Mouse (Mus musculus) liver, embryonic 14.5 days (tissue): ENCODE measurements at regions not wholly inside any gene's neighbourhood (a gene's known extent, or its start where the extent isn't known, plus 50 kb on each side); places are given as distances from the start of the nearest gene placed in this dataset.

Experiments used
- ATAC-seq: fragments of 200-750 bp; cut with Nextera tagmentation; 2 replicates; pipeline ENCODE4 v1.8.0; 2017; ENCODE audit warnings: moderate number of reproducible peaks, mild to moderate bottlenecking, moderate library complexity; ENCODE audit not compliant: insufficient read depth
- DNase-seq, 3 experiments: peaks; one replicate each; pipeline ENCODE4 v3.0.0-alpha.2; 2012 to 2013; ENCODE audit warnings: low read depth in 3 of 3, low spot score in 3 of 3
- H3K27ac ChIP-seq: fragments of 300-500 bp; sonication (generic); 2 replicates; pipeline ENCODE4 v1.5.1; 2014; ENCODE audit warnings: moderate library complexity, mild to moderate bottlenecking, control low read depth, inconsistent platforms
- H3K27me3 ChIP-seq: fragments of 300-500 bp; sonication (generic); 2 replicates; pipeline ENCODE4 v1.6.1; 2014; ENCODE audit warnings: mild to moderate bottlenecking, low read length, moderate library complexity; ENCODE audit not compliant: control insufficient read depth, insufficient read depth
- H3K36me3 ChIP-seq: fragments of 300-500 bp; sonication (generic); replicated peaks from 2 replicates; pipeline ENCODE4 v1.6.1; 2014; ENCODE audit warnings: low read depth; ENCODE audit not compliant: control insufficient read depth, insufficient read depth
- H3K4me1 ChIP-seq, 2 experiments: fragments of 200-500 bp in 1 of 2; fragments of 300-500 bp in 1 of 2; sonication (generic) in 1 of 2; replicated peaks; 2 replicates each; pipeline ENCODE4 v1.6.1; 2012 to 2014; ENCODE audit warnings: antibody characterized with exemption in 1 of 2, inconsistent platforms in 1 of 2, low read length in 1 of 2; ENCODE audit not compliant: control insufficient read depth in 2 of 2, insufficient read depth in 2 of 2
- H3K4me2 ChIP-seq: fragments of 300-500 bp; sonication (generic); 2 replicates; pipeline ENCODE4 v1.6.1; 2014; ENCODE audit warnings: low read depth, mild to moderate bottlenecking, control low read depth, moderate library complexity
- H3K4me3 ChIP-seq, 2 experiments: fragments of 200-500 bp in 1 of 2; fragments of 300-500 bp in 1 of 2; sonication (generic) in 1 of 2; 2 replicates each; pipeline ENCODE4 v1.5.1; 2012 to 2014; ENCODE audit warnings: low read depth in 2 of 2, low read length in 2 of 2, mild to moderate bottlenecking in 2 of 2, control low read depth in 1 of 2, inconsistent platforms in 1 of 2, moderate library complexity in 1 of 2; ENCODE audit not compliant: insufficient read depth in 1 of 2
- H3K9ac ChIP-seq: fragments of 300-500 bp; sonication (generic); replicated peaks from 2 replicates; pipeline ENCODE4 v1.6.1; 2014; ENCODE audit warnings: mild to moderate bottlenecking, control low read depth, moderate library complexity
- H3K9me3 ChIP-seq: fragments of 300-500 bp; sonication (generic); 2 replicates; pipeline ENCODE4 v1.6.1; 2016; ENCODE audit warnings: low read length, mixed read lengths; ENCODE audit not compliant: control insufficient read depth
- CTCF ChIP-seq: IDR thresholded peaks from 2 replicates; pipeline ENCODE4 v1.5.1; 2016; ENCODE audit warnings: antibody characterized with exemption, low read depth, control low read depth
- EP300 ChIP-seq: IDR thresholded peaks from 2 replicates; pipeline ENCODE4 v1.6.1; 2016; ENCODE audit warnings: antibody characterized with exemption, low read depth
- WGBS: fragments of 180-500 bp; shearing (Covaris S2); extraction: QIAGEN DNeasy Blood & Tissue Kit; methylation state at CpG from one replicate; pipeline ENCODE4 v1.1.7; 2014; ENCODE audit not compliant: insufficient replicate concordance; 5-methylcytosine and 5-hydroxymethylcytosine counted together

GRCm38 (mm10) chr3:131776650-131777049 lies 212.1 kb downstream of the Papss1 start:
- no peak overlapping the region for H3K9ac ChIP-seq
- H3K4me1 ChIP-seq, result no peaks in the 10 kb centered on the region
- H3K4me3 ChIP-seq, result no peak overlapping the region
- TF ChIP-seq EP300, result no peak
- no peak for TF ChIP-seq CTCF
- no peaks in the 10 kb centered on the region for H3K27me3 ChIP-seq
- no peak overlapping the region for H3K27ac ChIP-seq
- ATAC-seq (no peak), DNase-seq (no peak)
- H3K4me2 ChIP-seq, result no peak overlapping the region
- no peaks in the 10 kb centered on the region for H3K9me3 ChIP-seq
- 38% methylated on average over 2 of the region's 2 CpGs for WGBS
- H3K36me3 ChIP-seq, result no peaks in the 10 kb centered on the region

- TF ChIP-seq EP300, result no peak
- TF ChIP-seq CTCF, result no peak
- H3K4me1 ChIP-seq, result no peaks in the 10 kb centered on the region
- no peaks in the 10 kb centered on the region; the same call in 1 of the 2 replicates for H3K9me3 ChIP-seq
- 55% methylated on average over 7 of the region's 7 CpGs for WGBS
- DNase-seq (no peak), ATAC-seq (no peak)
- no peak overlapping the region for H3K9ac ChIP-seq
- no peak overlapping the region for H3K27ac ChIP-seq
- no peaks in the 10 kb centered on the region for H3K27me3 ChIP-seq
- H3K36me3 ChIP-seq, result no peaks in the 10 kb centered on the region
- no peak overlapping the region for H3K4me2 ChIP-seq
- no peak overlapping the region for H3K4me3 ChIP-seq
Observed at GRCm38 (mm10) chr3:131779803-131780202, 215.2 kb downstream of the Papss1 start.

GRCm38 (mm10) chr3:131785524-131785923 lies 221.0 kb downstream of the Papss1 start:
- no peaks in the 10 kb centered on the region for H3K27me3 ChIP-seq
- no peaks in the 10 kb centered on the region; the same call in 1 of the 2 replicates for H3K9me3 ChIP-seq
- H3K4me2 ChIP-seq, result no peak overlapping the region
- H3K4me1 ChIP-seq, result no peaks in the 10 kb centered on the region
- ATAC-seq (no peak), DNase-seq (no peak)
- no peak overlapping the region for H3K4me3 ChIP-seq
- no peak overlapping the region for H3K9ac ChIP-seq
- WGBS, result 62% methylated on average over 3 of the region's 3 CpGs
- TF ChIP-seq EP300 (no peak), CTCF (no peak)
- no peaks in the 10 kb centered on the region for H3K36me3 ChIP-seq
- H3K27ac ChIP-seq, result no peak overlapping the region

- TF ChIP-seq CTCF (no peak), EP300 (no peak)
- ATAC-seq (no peak), DNase-seq (no peak)
- no peak overlapping the region for H3K4me3 ChIP-seq
- H3K27ac ChIP-seq, result no peak overlapping the region
- 54% methylated on average over 1 of the region's 2 CpGs for WGBS
- H3K4me1 ChIP-seq, result no peaks in the 10 kb centered on the region
- no peak overlapping the region for H3K9ac ChIP-seq
- no peaks in the 10 kb centered on the region for H3K27me3 ChIP-seq
- no peak overlapping the region for H3K4me2 ChIP-seq
- no peaks in the 10 kb centered on the region for H3K9me3 ChIP-seq
- no peaks in the 10 kb centered on the region for H3K36me3 ChIP-seq
Observed at GRCm38 (mm10) chr3:131788321-131788720, 223.8 kb downstream of the Papss1 start.

- Histone ChIP-seq H3K36me3 (no peaks in the 10 kb centered on the region), H3K4me3 (no peak overlapping the region), H3K27ac (no peak overlapping the region), H3K4me2 (no peak overlapping the region), H3K4me1 (no peaks in the 10 kb centered on the region), H3K9me3 (no peaks in the 10 kb centered on the region), H3K9ac (no peak overlapping the region), H3K27me3 (no peaks in the 10 kb centered on the region)
- TF ChIP-seq CTCF (no peak), EP300 (no peak)
- no peak for DNase-seq
- ATAC-seq, result no peak
Observed at GRCm38 (mm10) chr3:131789177-131789576, 224.6 kb downstream of the Papss1 start.
